Mouse (Mus musculus) midbrain, embryonic 12.5 days (tissue): Measurements from ENCODE around the gene Sema6d. TPM values are rescaled to one million over a fixed set of nuclear protein-coding genes. Genes with fewer than 3 reads are reported as not detected.

ENCODE experiments used
- ATAC-seq: fragments of 200-750 bp; cut with Nextera tagmentation; 2 replicates; pipeline ENCODE4 v1.8.0; 2017; ENCODE audit warnings: low read depth, moderate TSS enrichment, moderate library complexity; ENCODE audit not compliant: low FRiP score
- H3K27ac ChIP-seq: fragments of 300-500 bp; sonication (generic); replicated peaks from 2 replicates; pipeline ENCODE4 v1.5.1; 2016; ENCODE audit warnings: mild to moderate bottlenecking
- H3K27me3 ChIP-seq: fragments of 300-500 bp; sonication (generic); 2 replicates; pipeline ENCODE4 v1.6.1; 2016; ENCODE audit warnings: mild to moderate bottlenecking
- H3K36me3 ChIP-seq: fragments of 300-500 bp; sonication (generic); 2 replicates; pipeline ENCODE4 v1.6.1; 2016
- H3K4me1 ChIP-seq: fragments of 300-500 bp; sonication (generic); 2 replicates; pipeline ENCODE4 v1.6.1; 2016
- H3K4me2 ChIP-seq: fragments of 300-500 bp; sonication (generic); replicated peaks from 2 replicates; pipeline ENCODE4 v1.6.1; 2016; ENCODE audit warnings: mild to moderate bottlenecking, moderate library complexity
- H3K4me3 ChIP-seq: fragments of 300-500 bp; sonication (generic); 2 replicates; pipeline ENCODE4 v1.5.1; 2016; ENCODE audit warnings: mild to moderate bottlenecking
- H3K9ac ChIP-seq: fragments of 300-500 bp; sonication (generic); replicated peaks from 2 replicates; pipeline ENCODE4 v1.6.1; 2016; ENCODE audit warnings: mild to moderate bottlenecking, moderate library complexity
- H3K9me3 ChIP-seq: fragments of 300-500 bp; sonication (generic); 2 replicates; pipeline ENCODE4 v1.6.1; 2016; ENCODE audit warnings: mild to moderate bottlenecking
- WGBS: fragments of 180-500 bp; shearing (Covaris S2); methylation state at CpG from one replicate; pipeline ENCODE4 v1.1.7; 2016; 5-methylcytosine and 5-hydroxymethylcytosine counted together
- polyA plus RNA-seq: library from polyadenylated mRNA; unstranded; fragments of >200 nt; fragmentation: Nextera tagmentation; extraction: Ambion mirVana; gene quantifications from 2 replicates; pipeline ENCODE4 v1.2.1, GENCODE M21; 2016

The Sema6d gene
- polyA plus RNA-seq, 1 experiment from 2014 or later, result 17.5 TPM

GRCm38 (mm10) chr2:124371363-124371762 lies 281.6 kb downstream of the Sema6d start:
- WGBS, result 86% methylated on average over 2 of the region's 2 CpGs
- no peak for ATAC-seq
- Histone ChIP-seq H3K36me3 (no peaks in the 10 kb centered on the region), H3K27me3 (no peaks in the 10 kb centered on the region), H3K4me2 (no peak overlapping the region), H3K4me3 (no peak overlapping the region), H3K9ac (no peak overlapping the region), H3K9me3 (no peaks in the 10 kb centered on the region), H3K4me1 (no peaks in the 10 kb centered on the region), H3K27ac (no peak overlapping the region)

- Histone ChIP-seq H3K9ac (no peak overlapping the region), H3K36me3 (no peaks in the 10 kb centered on the region), H3K4me1 (no peaks in the 10 kb centered on the region), H3K27me3 (no peaks in the 10 kb centered on the region), H3K9me3 (no peaks in the 10 kb centered on the region), H3K27ac (no peak overlapping the region), H3K4me2 (no peak overlapping the region), H3K4me3 (no peak overlapping the region)
- ATAC-seq, result no peak
- WGBS, result 90% methylated on average over 1 of the region's 1 CpGs
Measured at GRCm38 (mm10) chr2:124385053-124385452, 295.3 kb downstream of the Sema6d start.

DNA sequence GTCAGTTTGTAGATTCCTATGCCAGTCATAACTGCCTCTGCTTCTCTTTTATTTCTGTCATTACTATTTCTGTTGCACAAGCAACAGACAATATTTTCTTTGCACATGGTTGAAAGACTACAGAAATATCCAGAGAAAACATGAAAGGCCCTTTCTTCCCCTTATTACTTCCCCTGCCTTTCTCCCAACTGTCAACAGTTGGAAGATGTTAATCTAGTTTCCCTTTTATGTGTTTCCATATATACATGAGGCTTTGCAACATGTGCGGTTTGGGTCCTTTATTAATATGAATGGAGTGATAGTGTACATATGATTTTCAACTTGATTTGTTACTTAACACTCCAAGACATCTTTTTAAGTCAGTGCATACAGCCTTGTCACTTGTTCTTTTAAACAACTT lies 296.0 kb downstream of the Sema6d start:
- Histone ChIP-seq H3K36me3 (no peaks in the 10 kb centered on the region), H3K4me1 (no peaks in the 10 kb centered on the region)
- WGBS, result 83% methylated on average over 1 of the region's 1 CpGs

GRCm38 (mm10) chr2:124388269-124388668 lies 298.5 kb downstream of the Sema6d start:
- Histone ChIP-seq H3K27me3 (no peaks in the 10 kb centered on the region), H3K27ac (no peak overlapping the region), H3K4me2 (no peak overlapping the region), H3K9ac (no peak overlapping the region), H3K4me1 (no peaks in the 10 kb centered on the region), H3K36me3 (no peaks in the 10 kb centered on the region), H3K4me3 (no peak overlapping the region), H3K9me3 (no peaks in the 10 kb centered on the region)
- ATAC-seq, result no peak
- WGBS, result 82% methylated on average over 1 of the region's 1 CpGs

More for the DNA sequence above, 296.0 kb downstream of the Sema6d start:
- no peaks in the 10 kb centered on the region for H3K27me3 ChIP-seq
- no peak overlapping the region for H3K4me3 ChIP-seq
- H3K27ac ChIP-seq, result no peak overlapping the region
- no peak overlapping the region for H3K4me2 ChIP-seq
- no peaks in the 10 kb centered on the region for H3K9me3 ChIP-seq
- no peak for ATAC-seq
- no peak overlapping the region for H3K9ac ChIP-seq

- WGBS, result 94% methylated on average over 4 of the region's 4 CpGs
- no peak overlapping the region for H3K27ac ChIP-seq
- H3K4me2 ChIP-seq, result no peak overlapping the region
- ATAC-seq, result no peak
- no peak overlapping the region for H3K4me3 ChIP-seq
- no peaks in the 10 kb centered on the region for H3K9me3 ChIP-seq
- no peak overlapping the region for H3K9ac ChIP-seq
- H3K27me3 ChIP-seq, result no peaks in the 10 kb centered on the region
- H3K36me3 ChIP-seq, result no peaks in the 10 kb centered on the region
- H3K4me1 ChIP-seq, result no peaks in the 10 kb centered on the region
Measured at GRCm38 (mm10) chr2:124396733-124397132, 307.0 kb downstream of the Sema6d start.

GRCm38 (mm10) chr2:124397304-124397703 lies 307.5 kb downstream of the Sema6d start:
- WGBS, result 93% methylated on average over 5 of the region's 5 CpGs
- Histone ChIP-seq H3K27me3 (no peaks in the 10 kb centered on the region), H3K4me2 (no peak overlapping the region), H3K9me3 (no peaks in the 10 kb centered on the region), H3K4me3 (no peak overlapping the region), H3K9ac (no peak overlapping the region), H3K4me1 (no peaks in the 10 kb centered on the region), H3K36me3 (no peaks in the 10 kb centered on the region), H3K27ac (no peak overlapping the region)
- no peak for ATAC-seq

- no peaks in the 10 kb centered on the region for H3K9me3 ChIP-seq
- no peak overlapping the region for H3K4me2 ChIP-seq
- peaks cover 8% of the 10 kb centered on the region; the same call in 1 of the 2 replicates for H3K4me1 ChIP-seq
- no peaks in the 10 kb centered on the region for H3K36me3 ChIP-seq
- WGBS, result 90% methylated on average over 2 of the region's 2 CpGs
- no peaks in the 10 kb centered on the region for H3K27me3 ChIP-seq
- ATAC-seq, result no peak
- no peak overlapping the region for H3K4me3 ChIP-seq
- no peak overlapping the region for H3K27ac ChIP-seq
- no peak overlapping the region for H3K9ac ChIP-seq
Measured at GRCm38 (mm10) chr2:124399611-124400010, 309.8 kb downstream of the Sema6d start.

DNA sequence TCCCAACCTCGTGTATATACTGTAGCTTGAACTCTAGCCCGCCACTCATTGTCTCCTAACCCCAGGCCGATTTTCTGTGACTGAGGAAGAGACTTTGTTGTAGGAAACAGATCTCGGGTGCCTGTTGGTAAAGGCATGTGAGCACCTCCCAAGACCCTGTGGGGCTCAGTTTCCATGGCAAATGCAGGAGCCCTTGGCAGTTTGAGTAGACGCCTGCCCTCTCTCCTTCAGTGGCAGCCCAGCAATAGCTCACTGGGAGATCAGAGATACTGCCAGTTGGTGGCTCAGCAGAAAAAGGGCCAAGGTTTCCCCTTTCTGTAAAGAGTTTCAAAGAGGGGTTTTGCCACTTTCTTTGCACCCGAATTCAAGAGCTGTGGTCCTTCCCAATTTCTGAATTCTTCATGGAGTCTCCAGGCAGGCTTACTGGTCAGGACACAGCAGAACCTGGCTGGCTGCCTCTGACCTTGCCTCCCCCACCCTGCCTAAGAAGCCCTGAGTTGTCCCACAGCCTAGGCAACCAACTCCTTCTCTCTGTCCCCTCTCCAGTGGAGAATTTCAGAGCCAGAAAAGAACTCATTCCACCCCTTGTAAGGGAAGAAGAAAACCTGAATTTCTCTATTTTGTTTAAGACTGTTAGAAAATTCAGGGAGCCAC lies 312.1 kb downstream of the Sema6d start:
- ATAC-seq, result no peak
- Histone ChIP-seq H3K4me3 (no peak overlapping the region), H3K4me1 (peaks cover 12% of the 10 kb centered on the region; the same call in 1 of the 2 replicates), H3K4me2 (no peak overlapping the region), H3K27ac (no peak overlapping the region), H3K36me3 (no peaks in the 10 kb centered on the region), H3K9ac (no peak overlapping the region), H3K27me3 (no peaks in the 10 kb centered on the region), H3K9me3 (no peaks in the 10 kb centered on the region)
- 68% methylated on average over 6 of the region's 6 CpGs for whole genome bisulfite sequencing

DNA sequence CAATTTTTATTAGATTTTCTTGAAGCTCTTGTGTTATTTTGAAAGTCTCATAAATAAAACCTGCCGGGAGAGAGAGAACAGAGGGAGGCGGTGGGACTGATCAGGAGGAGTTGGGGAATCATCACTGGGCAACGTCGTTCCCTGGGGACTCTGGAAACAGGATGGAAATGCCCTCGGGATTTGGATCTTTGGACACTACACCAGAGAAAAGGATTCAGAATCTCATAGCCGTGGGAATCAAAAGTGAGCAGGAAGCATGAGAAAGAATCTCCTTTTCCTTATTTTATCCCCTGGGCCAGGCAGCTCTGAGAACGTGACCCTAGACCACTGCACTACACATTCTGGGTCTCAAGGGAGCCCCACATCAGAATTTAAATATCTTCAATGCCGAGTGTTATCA lies 313.8 kb downstream of the Sema6d start:
- WGBS, result 73% methylated on average over 8 of the region's 8 CpGs
- H3K4me1 ChIP-seq, result peaks cover 12% of the 10 kb centered on the region; the same call in 1 of the 2 replicates
- no peak for ATAC-seq
- H3K27ac ChIP-seq, result no peak overlapping the region
- H3K27me3 ChIP-seq, result no peaks in the 10 kb centered on the region
- no peak overlapping the region for H3K9ac ChIP-seq
- no peak overlapping the region for H3K4me2 ChIP-seq
- no peaks in the 10 kb centered on the region for H3K36me3 ChIP-seq
- no peaks in the 10 kb centered on the region for H3K9me3 ChIP-seq
- H3K4me3 ChIP-seq, result no peak overlapping the region

DNA sequence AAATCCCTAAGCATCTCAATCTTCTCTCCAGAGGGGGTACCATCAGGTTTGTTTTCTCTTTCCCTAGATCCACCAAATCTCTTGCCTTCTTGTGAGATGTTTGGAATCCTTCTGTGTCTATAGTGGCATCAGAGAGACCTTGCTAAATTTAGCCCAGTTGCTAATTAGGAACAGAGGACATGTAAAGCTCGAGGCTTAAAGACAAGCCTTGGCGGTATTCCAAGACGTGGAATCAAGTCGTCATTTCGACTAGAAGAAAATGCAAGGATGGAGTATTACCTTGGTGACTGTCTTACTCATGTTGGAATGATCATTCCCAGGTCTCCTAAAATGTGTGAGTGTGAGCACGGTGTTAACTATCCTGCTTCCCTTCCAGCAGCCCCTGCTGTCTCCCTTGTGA lies 314.2 kb downstream of the Sema6d start:
- no peak for ATAC-seq
- 71% methylated on average over 6 of the region's 6 CpGs for WGBS
- Histone ChIP-seq H3K4me3 (no peak overlapping the region), H3K27me3 (no peaks in the 10 kb centered on the region), H3K4me1 (peaks cover 12% of the 10 kb centered on the region; the same call in 1 of the 2 replicates), H3K36me3 (no peaks in the 10 kb centered on the region), H3K4me2 (no peak overlapping the region), H3K9me3 (no peaks in the 10 kb centered on the region), H3K27ac (no peak overlapping the region), H3K9ac (no peak overlapping the region)

GRCm38 (mm10) chr2:124404631-124405562 lies 315.1 kb downstream of the Sema6d start:
- no peak overlapping the region for H3K9ac ChIP-seq
- WGBS, result 84% methylated on average over 6 of the region's 6 CpGs
- ATAC-seq, result no peak
- H3K9me3 ChIP-seq, result no peaks in the 10 kb centered on the region
- peaks cover 12% of the 10 kb centered on the region; the same call in 1 of the 2 replicates for H3K4me1 ChIP-seq
- H3K4me2 ChIP-seq, result no peak overlapping the region
- no peaks in the 10 kb centered on the region for H3K27me3 ChIP-seq
- no peak overlapping the region for H3K4me3 ChIP-seq
- no peaks in the 10 kb centered on the region for H3K36me3 ChIP-seq
- no peak overlapping the region for H3K27ac ChIP-seq

DNA sequence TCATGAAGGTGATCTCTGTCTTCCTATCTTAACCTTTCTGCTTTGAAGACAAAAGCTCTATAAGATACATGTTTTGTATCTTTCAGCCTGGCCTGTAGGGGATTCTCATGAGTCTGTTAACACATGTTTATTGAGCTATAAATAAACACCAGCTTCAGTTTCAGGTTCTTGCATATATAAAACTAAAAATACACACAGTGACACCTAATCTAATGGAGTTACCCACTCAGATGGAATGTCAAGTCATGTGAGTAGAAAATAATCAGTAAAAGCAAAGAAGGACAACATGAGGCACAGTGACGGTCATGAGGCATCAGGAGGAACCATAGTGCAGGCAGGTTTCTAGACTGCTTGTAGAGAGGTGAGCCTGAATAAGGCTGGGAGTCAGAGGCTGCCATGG lies 319.2 kb downstream of the Sema6d start:
- Histone ChIP-seq H3K9ac (no peak overlapping the region), H3K27me3 (no peaks in the 10 kb centered on the region), H3K4me3 (no peak overlapping the region), H3K36me3 (no peaks in the 10 kb centered on the region), H3K4me1 (peaks cover 9% of the 10 kb centered on the region; the same call in 1 of the 2 replicates), H3K9me3 (no peaks in the 10 kb centered on the region), H3K4me2 (no peak overlapping the region), H3K27ac (no peak overlapping the region)
- WGBS, result 96% methylated on average over 1 of the region's 1 CpGs
- ATAC-seq, result no peak
